ENCODE assay signal across 6 mouse cellular contexts in the genomic region with DNA sequence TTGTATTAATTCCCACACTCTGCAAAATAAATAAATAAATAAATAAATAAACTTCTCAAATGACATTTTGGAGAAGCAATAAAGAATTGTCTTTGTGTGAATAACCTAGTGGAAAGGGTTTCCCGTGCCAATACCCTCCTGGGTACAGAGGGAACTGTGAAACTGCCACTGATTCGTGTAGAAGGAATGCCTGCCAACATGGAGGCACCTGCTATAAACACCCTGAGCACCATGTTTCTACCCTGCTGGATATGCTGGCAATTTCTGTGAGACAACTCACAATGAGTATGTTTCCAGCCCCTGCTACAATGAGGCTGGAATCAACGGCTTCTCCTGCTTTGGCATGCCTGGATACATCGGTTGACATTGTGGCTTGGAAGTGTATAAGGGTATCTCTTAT.
"Had no signal": no experiment of that assay in that cellular context is flagged by ENCODE, and none has a peak within 500 bp of the region (broad histone marks: within the 10 kb centered on the region; RNA-seq: fewer than 3 reads in every experiment).

No protein-coding gene starts in this region.

- DNase-seq: kidney, adult 2 months; kidney, postnatal 36 days; lung, adult 2 months; lung, postnatal 36 days; thymus, adult 18-20 months; thymus, postnatal 14 days had no signal
